Mouse (Mus musculus) CD4-positive, CD25-positive, alpha-beta regulatory T cell, adult 2 months (primary cell): Measurements from ENCODE around the gene Vmn1r125.
"Not testable (repeated sequence)": the region's sequence is repeated elsewhere in the genome, so short reads cannot be mapped to it uniquely, and the experiment has no call there.

Source experiments
- DNase-seq: peaks from one replicate; pipeline ENCODE4 v3.0.0-alpha.2; 2012; ENCODE audit warnings: low read depth, low spot score

The Vmn1r125 gene

GRCm38 (mm10) chr7:21271879-21272278 lies at the start of gene Vmn1r125:
Gene Vmn1r125 (plus strand): TSS chr7:21272179.
- not testable (repeated sequence) for DNase-seq

DNA sequence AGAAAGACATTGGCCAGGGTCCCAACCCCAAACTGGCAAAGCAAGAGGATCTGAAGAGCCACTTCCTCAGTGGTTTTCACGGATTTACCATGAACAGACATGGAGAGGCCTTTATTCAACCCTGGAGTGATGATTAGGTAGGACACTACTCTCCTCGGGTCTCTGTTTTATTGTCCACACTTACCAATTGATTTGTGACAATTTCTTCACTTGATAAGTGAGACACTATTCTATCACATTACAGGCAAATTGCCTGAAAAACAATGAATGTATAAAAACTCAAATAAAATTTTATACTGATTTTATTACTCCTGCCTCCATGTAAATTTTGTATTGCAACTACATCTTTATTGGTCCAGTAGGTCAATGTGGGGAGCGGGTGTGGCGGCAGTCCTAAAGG lies 11.5 kb upstream of the Vmn1r125 start, which contains the start of gene Vmn1r124:
Gene Vmn1r124, minus strand, starts transcription at position 101 of the 400 bp plus-strand sequence.
- not testable (repeated sequence) for DNase-seq

- not testable (repeated sequence) for DNase-seq
Measured at GRCm38 (mm10) chr7:21301367-21301766, 29.4 kb downstream of the Vmn1r125 start, which contains the start of gene Vmn1r126. Gene Vmn1r126 (minus strand): TSS chr7:21301467.

- not testable (repeated sequence) for DNase-seq
Measured at GRCm38 (mm10) chr7:21319761-21320160, 47.8 kb downstream of the Vmn1r125 start, which contains the start of gene Vmn1r127. Gene Vmn1r127 (minus strand): TSS chr7:21319861.
